Mouse (Mus musculus): ENCODE results near the gene Gramd2.

DNA sequence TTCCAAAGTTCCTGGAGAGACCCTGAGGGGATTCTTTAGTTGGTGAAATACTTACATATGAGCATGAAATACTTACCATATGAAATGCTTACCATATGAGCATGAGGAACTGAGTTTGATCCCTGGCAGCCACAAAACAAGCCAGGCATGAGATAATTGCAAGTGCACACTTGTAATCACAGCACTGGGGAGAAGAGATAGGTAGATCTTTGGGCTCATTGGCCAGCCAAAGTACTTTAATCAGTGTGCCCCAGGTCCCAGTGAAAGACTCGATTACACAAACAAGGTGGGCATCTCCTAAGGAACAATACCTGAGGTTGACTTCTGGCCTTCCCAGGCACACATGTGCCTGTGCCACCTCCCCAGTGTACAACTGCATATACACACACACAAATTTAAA, 41.6 kb upstream of the Gramd2 start:
- TF ChIP-seq CTCF (IDR thresholded peaks at IDR 0.05; ENCODE audit: insufficient read depth, low read length) (no peak), POLR2A (IDR thresholded peaks at IDR 0.05; ENCODE audit: borderline replicate concordance, extremely low read depth, low read depth, low read length) (no peak)
